Mouse (Mus musculus) gastrocnemius, postnatal 14 days (tissue): ENCODE measurements around the gene Bcl2l13. TPM values are rescaled to one million over a fixed set of nuclear protein-coding genes. Genes with fewer than 3 reads are reported as not detected.
"Not testable (repeated sequence)": the region's sequence is repeated elsewhere in the genome, so short reads cannot be mapped to it uniquely, and the experiment has no call there.

ENCODE experiments used
- DNase-seq: peaks from one replicate; pipeline ENCODE4 v3.0.0; 2021; ENCODE audit warnings: mixed read lengths
- intact Hi-C: fragments of 180-260 bp; cut with DNase I; formaldehyde crosslinking; loops from one replicate; pipeline ENCODE4 v1.15.1; 2025; ENCODE audit warnings: low total_unique reads
- long read RNA-seq, 2 experiments: library from polyadenylated mRNA; stranded (forward); transcript quantifications; one replicate each; pipeline ENCODE4 v2.0.0; 2021
- total RNA-seq, 2 experiments: library from RNA; stranded (reverse); gene quantifications; 2 replicates each; pipeline ENCODE4 v1.2.3; 2021

The Bcl2l13 gene
- 10 to 100 TPM; 44.3 to 49.2 TPM for total RNA-seq
- long read RNA-seq, experiment 1, full-length matches to known transcripts = 29 of 42 reads
- long read RNA-seq, experiment 1, partial matches to known transcripts = 10 of 42 reads
- long read RNA-seq, experiment 1, other reads (novel, unspliced or antisense) = 3 of 42 reads
- long read RNA-seq, experiment 2, full-length matches to known transcripts = 40 of 56 reads
- long read RNA-seq, experiment 2, partial matches to known transcripts = 11 of 56 reads
- long read RNA-seq, experiment 2, other reads (novel, unspliced or antisense) = 5 of 56 reads

- intact Hi-C loops = no loop called here
- peak; percentile 96 for DNase-seq
Observed at GRCm38 (mm10) chr6:120835474-120836374, at the start of gene Bcl2l13. TSS of gene Bcl2l13 (plus strand) at chr6:120836212.

- no peak for DNase-seq
- intact Hi-C loops = no loop called here
Observed at GRCm38 (mm10) chr6:120788068-120788607, 47.9 kb upstream of the Bcl2l13 start.

- intact Hi-C loops = no loop called here
Observed at GRCm38 (mm10) chr6:120788904-120789303, 47.1 kb upstream of the Bcl2l13 start.

GRCm38 (mm10) chr6:120790153-120790552, 45.9 kb upstream of the Bcl2l13 start:
- intact Hi-C loops = no loop called here
- DNase-seq = no peak

More at GRCm38 (mm10) chr6:120788904-120789303, 47.1 kb upstream of the Bcl2l13 start:
- no peak for DNase-seq

GRCm38 (mm10) chr6:120790717-120791116, 45.3 kb upstream of the Bcl2l13 start:
- intact Hi-C loops = no loop called here
- DNase-seq = no peak

GRCm38 (mm10) chr6:120792947-120793346, 43.1 kb upstream of the Bcl2l13 start:
- DNase-seq = no peak
- intact Hi-C loops = no loop called here

- DNase-seq = peak; percentile 71
- intact Hi-C loops = no loop called here
Observed at GRCm38 (mm10) chr6:120795422-120796086, 40.5 kb upstream of the Bcl2l13 start.

GRCm38 (mm10) chr6:120796111-120796510, 39.9 kb upstream of the Bcl2l13 start:
- no peak for DNase-seq
- intact Hi-C loops = no loop called here

- intact Hi-C loops = no loop called here
- DNase-seq = no peak
Observed at GRCm38 (mm10) chr6:120798019-120798418, 38.0 kb upstream of the Bcl2l13 start.

- no peak for DNase-seq
- intact Hi-C loops = no loop called here
Observed at GRCm38 (mm10) chr6:120798905-120799304, 37.1 kb upstream of the Bcl2l13 start.

- intact Hi-C loops = no loop called here
- no peak for DNase-seq
Observed at GRCm38 (mm10) chr6:120799581-120800041, 36.4 kb upstream of the Bcl2l13 start.

GRCm38 (mm10) chr6:120806999-120807737, 28.8 kb upstream of the Bcl2l13 start:
- DNase-seq = no peak
- intact Hi-C loops = no loop called here

- no peak for DNase-seq
Observed at GRCm38 (mm10) chr6:120807738-120808081, 28.3 kb upstream of the Bcl2l13 start.

GRCm38 (mm10) chr6:120811999-120812398, 24.0 kb upstream of the Bcl2l13 start:
- intact Hi-C loops, DNase-seq: not testable (repeated sequence)

More at GRCm38 (mm10) chr6:120807738-120808081, 28.3 kb upstream of the Bcl2l13 start:
- intact Hi-C loops = no loop called here

- intact Hi-C loops = loop anchor here (5.0 kb wide), 1 partner anchor 47 kb away; the partner anchor contains the start of gene Slc25a18
- DNase-seq = no peak
Observed at GRCm38 (mm10) chr6:120819294-120819693, 16.7 kb upstream of the Bcl2l13 start.

GRCm38 (mm10) chr6:120820144-120820543, 15.9 kb upstream of the Bcl2l13 start:
- intact Hi-C loops = no loop called here
- DNase-seq = no peak

GRCm38 (mm10) chr6:120820941-120821340, 15.1 kb upstream of the Bcl2l13 start:
- no peak for DNase-seq
- intact Hi-C loops = no loop called here

- intact Hi-C loops = no loop called here
Observed at GRCm38 (mm10) chr6:120821715-120822114, 14.3 kb upstream of the Bcl2l13 start.

More at GRCm38 (mm10) chr6:120821715-120822114, 14.3 kb upstream of the Bcl2l13 start:
- no peak for DNase-seq
